Mouse (Mus musculus) kidney, postnatal 36 days (tissue): ENCODE results near the gene Nkain2.
"Not testable (repeated sequence)": the region's sequence is repeated elsewhere in the genome, so short reads cannot be mapped to it uniquely, and the experiment has no call there.

Experiments used
- DNase-seq, 2 experiments: peaks; one replicate each; pipeline ENCODE4 v3.0.0; 2021 to 2022; ENCODE audit warnings: mixed read lengths in 2 of 2

The Nkain2 gene

GRCm38 (mm10) chr10:32052546-32053295, 837.5 kb downstream of the Nkain2 start:
- no peak for DNase-seq

GRCm38 (mm10) chr10:32052045-32052444, 838.2 kb downstream of the Nkain2 start:
- DNase-seq: no peak

GRCm38 (mm10) chr10:32029996-32030395, 860.3 kb downstream of the Nkain2 start:
- no peak for DNase-seq

- no peak for DNase-seq
These were observed 871.9 kb downstream of the Nkain2 start for GRCm38 (mm10) chr10:32018385-32018784.

- DNase-seq: no peak
These were observed 889.0 kb downstream of the Nkain2 start for GRCm38 (mm10) chr10:32001216-32001753.

GRCm38 (mm10) chr10:31993205-31993604, 897.1 kb downstream of the Nkain2 start:
- no peak for DNase-seq

- DNase-seq: no peak
These were observed 911.9 kb downstream of the Nkain2 start for GRCm38 (mm10) chr10:31978387-31978786.

- DNase-seq: no peak
These were observed 943.0 kb downstream of the Nkain2 start for GRCm38 (mm10) chr10:31947178-31947726.

GRCm38 (mm10) chr10:31931961-31932360, 958.3 kb downstream of the Nkain2 start:
- DNase-seq: no peak

GRCm38 (mm10) chr10:31927657-31928056, 962.6 kb downstream of the Nkain2 start:
- DNase-seq: no peak

- DNase-seq: not testable (repeated sequence)
These were observed 969.4 kb downstream of the Nkain2 start for GRCm38 (mm10) chr10:31920901-31921300.

- DNase-seq: no peak
These were observed 982.8 kb downstream of the Nkain2 start for GRCm38 (mm10) chr10:31907488-31907887.

- DNase-seq: no peak
These were observed 990.8 kb downstream of the Nkain2 start for GRCm38 (mm10) chr10:31899501-31899900.

- DNase-seq: no peak
These were observed 1016.9 kb downstream of the Nkain2 start for GRCm38 (mm10) chr10:31873323-31873895.

GRCm38 (mm10) chr10:31868275-31868674, 1022.0 kb downstream of the Nkain2 start:
- no peak for DNase-seq

- no peak for DNase-seq
These were observed 1063.2 kb downstream of the Nkain2 start for GRCm38 (mm10) chr10:31827041-31827440.

GRCm38 (mm10) chr10:31812543-31812942, 1077.7 kb downstream of the Nkain2 start:
- DNase-seq: no peak

GRCm38 (mm10) chr10:31742443-31743057, 1147.7 kb downstream of the Nkain2 start:
- DNase-seq: peak; percentile 37 to 75

- peak; percentile 41 to 52 for DNase-seq
These were observed 1162.2 kb downstream of the Nkain2 start for GRCm38 (mm10) chr10:31728036-31728435.

- DNase-seq: no peak
These were observed 1243.0 kb downstream of the Nkain2 start for GRCm38 (mm10) chr10:31647270-31647669.

- DNase-seq: no peak
These were observed 1244.2 kb downstream of the Nkain2 start for GRCm38 (mm10) chr10:31646083-31646482.
